Mouse (Mus musculus): Measurements from ENCODE around the gene Gm2115. TPM values are rescaled to one million over a fixed set of nuclear protein-coding genes. Genes with fewer than 3 reads are reported as not detected.

Gene Gm2115
- 1.3 and 1.4 TPM in 2 replicates for polyA plus RNA-seq (2014; fragmentation: Nextera tagmentation; extraction: Ambion mirVana)

DNA sequence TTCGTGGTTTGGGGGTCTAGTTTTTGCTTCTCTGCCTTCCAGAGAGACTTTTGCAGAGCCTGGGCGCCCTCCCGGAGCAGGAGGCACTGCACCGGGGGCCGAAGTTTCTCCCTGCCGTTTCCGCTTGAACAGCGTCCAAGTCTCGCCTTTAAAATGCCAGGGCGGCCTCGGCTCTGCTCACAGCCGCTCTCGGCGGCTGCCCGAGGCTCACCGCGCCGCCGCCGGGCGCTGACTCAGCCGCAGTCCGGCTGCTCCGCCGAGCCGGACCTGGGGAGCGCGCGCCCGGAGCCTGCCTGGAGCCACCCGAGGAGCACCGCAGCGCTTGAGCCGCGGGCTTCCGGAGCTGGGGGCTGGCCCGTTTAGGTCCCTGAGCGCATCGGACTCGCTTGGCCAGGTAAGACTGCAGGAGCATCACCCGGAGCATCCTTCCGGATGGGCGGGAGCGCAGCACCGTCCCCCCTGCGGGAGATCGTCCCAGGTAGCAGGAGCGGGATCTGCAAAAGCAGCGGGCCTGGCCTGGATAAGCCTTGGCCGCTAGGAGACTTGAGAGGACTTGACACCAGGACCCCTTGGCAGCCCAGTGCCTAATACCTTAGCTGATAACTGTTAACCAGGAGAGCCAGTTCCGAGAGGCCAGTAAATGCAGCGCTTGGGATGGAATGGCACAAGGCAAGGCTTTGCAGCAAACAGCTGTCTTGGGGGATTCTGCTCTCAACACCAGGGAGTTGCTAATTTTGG lies at the start of gene Gm2115:
Gm2115 (plus strand) TSS at position 159 of the 738 bp plus-strand sequence.
- Histone ChIP-seq H3K36me3 (ENCODE audit: control insufficient read depth, insufficient read depth, low read length) (no peaks in the 10 kb centered on the region), H3K9me3 (ENCODE audit: control insufficient read depth, low read length) (no peaks in the 10 kb centered on the region), H3K4me1 (ENCODE audit: control insufficient read depth, insufficient read depth, low read length) (no peaks in the 10 kb centered on the region), H3K4me3 (ENCODE audit: low read depth, low read length) (peak within 1 kb of the TSS; percentile 42), H3K9ac (ENCODE audit: low read depth, low read length) (peak within 1 kb of the TSS; percentile 52), H3K27me3 (replicated peaks; ENCODE audit: control insufficient read depth, insufficient read depth, low read length) (peaks cover 27% of the 10 kb centered on the region), H3K4me2 (ENCODE audit: low read depth, low read length) (peak within 1 kb of the TSS; percentile 69), H3K27ac (replicated peaks; ENCODE audit: low read depth, low read length) (no peak within 1 kb of the TSS)
- DNase-seq (ENCODE audit: low spot score), result peak; percentile 58
- ATAC-seq (ENCODE audit: low read depth), result peak; percentile 76
- under 1% methylated on average over 36 of the region's 52 CpGs for WGBS

GRCm38 (mm10) chr7:84483447-84484407 lies 45.0 kb upstream of the Gm2115 start:
- Histone ChIP-seq H3K9ac (ENCODE audit: low read depth, low read length) (no peak overlapping the region), H3K27ac (replicated peaks; ENCODE audit: low read depth, low read length) (no peak overlapping the region), H3K9me3 (ENCODE audit: control insufficient read depth, low read length) (no peaks in the 10 kb centered on the region), H3K4me3 (ENCODE audit: low read depth, low read length) (no peak overlapping the region), H3K36me3 (ENCODE audit: control insufficient read depth, insufficient read depth, low read length) (no peaks in the 10 kb centered on the region), H3K27me3 (replicated peaks; ENCODE audit: control insufficient read depth, insufficient read depth, low read length) (no peaks in the 10 kb centered on the region), H3K4me2 (ENCODE audit: low read depth, low read length) (no peak overlapping the region), H3K4me1 (ENCODE audit: control insufficient read depth, insufficient read depth, low read length) (no peaks in the 10 kb centered on the region)
- WGBS, result 62% methylated on average over 3 of the region's 3 CpGs
- no peak for ATAC-seq (ENCODE audit: low read depth)
- no peak for DNase-seq (ENCODE audit: low spot score)

GRCm38 (mm10) chr7:84486485-84486884 lies 42.3 kb upstream of the Gm2115 start:
- H3K27me3 ChIP-seq (replicated peaks; ENCODE audit: control insufficient read depth, insufficient read depth, low read length), result no peaks in the 10 kb centered on the region
- no peaks in the 10 kb centered on the region for H3K9me3 ChIP-seq (ENCODE audit: control insufficient read depth, low read length)
- DNase-seq (ENCODE audit: low spot score), result no peak
- no peak overlapping the region for H3K4me3 ChIP-seq (ENCODE audit: low read depth, low read length)
- H3K36me3 ChIP-seq (ENCODE audit: control insufficient read depth, insufficient read depth, low read length), result no peaks in the 10 kb centered on the region
- no peak overlapping the region for H3K27ac ChIP-seq (replicated peaks; ENCODE audit: low read depth, low read length)
- no peak for ATAC-seq (ENCODE audit: low read depth)
- H3K4me2 ChIP-seq (ENCODE audit: low read depth, low read length), result no peak overlapping the region
- no peaks in the 10 kb centered on the region for H3K4me1 ChIP-seq (ENCODE audit: control insufficient read depth, insufficient read depth, low read length)
- H3K9ac ChIP-seq (ENCODE audit: low read depth, low read length), result no peak overlapping the region
- WGBS, result 77% methylated on average over 2 of the region's 2 CpGs

- no peak for ATAC-seq (ENCODE audit: low read depth)
- Histone ChIP-seq H3K4me2 (ENCODE audit: low read depth, low read length) (no peak overlapping the region), H3K4me1 (ENCODE audit: control insufficient read depth, insufficient read depth, low read length) (no peaks in the 10 kb centered on the region), H3K9ac (ENCODE audit: low read depth, low read length) (no peak overlapping the region), H3K9me3 (ENCODE audit: control insufficient read depth, low read length) (no peaks in the 10 kb centered on the region), H3K36me3 (ENCODE audit: control insufficient read depth, insufficient read depth, low read length) (no peaks in the 10 kb centered on the region), H3K27ac (replicated peaks; ENCODE audit: low read depth, low read length) (no peak overlapping the region), H3K4me3 (ENCODE audit: low read depth, low read length) (no peak overlapping the region), H3K27me3 (replicated peaks; ENCODE audit: control insufficient read depth, insufficient read depth, low read length) (no peaks in the 10 kb centered on the region)
- 95% methylated on average over 1 of the region's 1 CpGs for WGBS
- no peak for DNase-seq (ENCODE audit: low spot score)
Measured at GRCm38 (mm10) chr7:84503163-84503562, 25.6 kb upstream of the Gm2115 start.

- no peak overlapping the region for H3K4me3 ChIP-seq (ENCODE audit: low read depth, low read length)
- no peak overlapping the region for H3K9ac ChIP-seq (ENCODE audit: low read depth, low read length)
- H3K4me2 ChIP-seq (ENCODE audit: low read depth, low read length), result no peak overlapping the region
- no peaks in the 10 kb centered on the region for H3K4me1 ChIP-seq (ENCODE audit: control insufficient read depth, insufficient read depth, low read length)
- ATAC-seq (ENCODE audit: low read depth) (no peak), DNase-seq (ENCODE audit: low spot score) (no peak)
- no peaks in the 10 kb centered on the region for H3K9me3 ChIP-seq (ENCODE audit: control insufficient read depth, low read length)
- no peak overlapping the region for H3K27ac ChIP-seq (replicated peaks; ENCODE audit: low read depth, low read length)
- H3K36me3 ChIP-seq (ENCODE audit: control insufficient read depth, insufficient read depth, low read length), result no peaks in the 10 kb centered on the region
- H3K27me3 ChIP-seq (replicated peaks; ENCODE audit: control insufficient read depth, insufficient read depth, low read length), result no peaks in the 10 kb centered on the region
Measured at GRCm38 (mm10) chr7:84518533-84519198, 10.1 kb upstream of the Gm2115 start.

GRCm38 (mm10) chr7:84521329-84521728 lies 7.4 kb upstream of the Gm2115 start:
- WGBS, result 83% methylated on average over 1 of the region's 1 CpGs
- no peaks in the 10 kb centered on the region for H3K9me3 ChIP-seq (ENCODE audit: control insufficient read depth, low read length)
- H3K27me3 ChIP-seq (replicated peaks; ENCODE audit: control insufficient read depth, insufficient read depth, low read length), result no peaks in the 10 kb centered on the region
- no peaks in the 10 kb centered on the region for H3K36me3 ChIP-seq (ENCODE audit: control insufficient read depth, insufficient read depth, low read length)
- no peak overlapping the region for H3K27ac ChIP-seq (replicated peaks; ENCODE audit: low read depth, low read length)
- H3K4me1 ChIP-seq (ENCODE audit: control insufficient read depth, insufficient read depth, low read length), result no peaks in the 10 kb centered on the region
- no peak overlapping the region for H3K4me3 ChIP-seq (ENCODE audit: low read depth, low read length)
- no peak overlapping the region for H3K4me2 ChIP-seq (ENCODE audit: low read depth, low read length)
- ATAC-seq (ENCODE audit: low read depth), result no peak
- DNase-seq (ENCODE audit: low spot score), result no peak
- no peak overlapping the region for H3K9ac ChIP-seq (ENCODE audit: low read depth, low read length)

- Histone ChIP-seq H3K9ac (ENCODE audit: low read depth, low read length) (no peak overlapping the region), H3K4me2 (ENCODE audit: low read depth, low read length) (no peak overlapping the region), H3K9me3 (ENCODE audit: control insufficient read depth, low read length) (no peaks in the 10 kb centered on the region), H3K36me3 (ENCODE audit: control insufficient read depth, insufficient read depth, low read length) (no peaks in the 10 kb centered on the region), H3K4me1 (ENCODE audit: control insufficient read depth, insufficient read depth, low read length) (no peaks in the 10 kb centered on the region), H3K27me3 (replicated peaks; ENCODE audit: control insufficient read depth, insufficient read depth, low read length) (peaks cover under 1% of the 10 kb centered on the region; the same call in 1 of the 2 replicates), H3K4me3 (ENCODE audit: low read depth, low read length) (no peak overlapping the region), H3K27ac (replicated peaks; ENCODE audit: low read depth, low read length) (no peak overlapping the region)
- whole genome bisulfite sequencing, result 6% methylated on average over 1 of the region's 1 CpGs
- DNase-seq (ENCODE audit: low spot score), result no peak
- ATAC-seq (ENCODE audit: low read depth), result no peak
Measured at GRCm38 (mm10) chr7:84522426-84522825, 6.3 kb upstream of the Gm2115 start.

DNA sequence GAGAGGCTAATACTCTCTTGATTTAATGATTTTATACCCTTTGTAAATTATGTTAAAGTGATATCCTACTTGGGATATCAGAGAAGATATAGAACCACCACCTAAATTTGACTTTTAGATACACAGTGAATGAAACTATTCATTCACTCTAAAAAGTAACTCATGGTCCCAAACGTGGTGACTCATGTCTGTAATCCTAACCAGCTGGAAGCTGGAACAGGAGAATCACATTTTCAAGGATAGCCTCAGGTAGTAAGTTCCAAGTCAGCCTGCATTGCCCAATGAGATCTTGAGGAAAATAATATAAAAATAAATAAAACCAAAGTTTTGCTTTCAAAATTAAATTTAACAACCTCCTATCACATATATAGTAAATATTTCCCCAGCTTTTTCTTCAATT lies 2.6 kb upstream of the Gm2115 start:
- no peaks in the 10 kb centered on the region for H3K4me1 ChIP-seq (ENCODE audit: control insufficient read depth, insufficient read depth, low read length)
- H3K27ac ChIP-seq (replicated peaks; ENCODE audit: low read depth, low read length), result no peak overlapping the region
- DNase-seq (ENCODE audit: low spot score) (no peak), ATAC-seq (ENCODE audit: low read depth) (no peak)
- WGBS, result 20% methylated on average over 1 of the region's 1 CpGs
- H3K4me2 ChIP-seq (ENCODE audit: low read depth, low read length), result no peak overlapping the region
- no peak overlapping the region for H3K4me3 ChIP-seq (ENCODE audit: low read depth, low read length)
- H3K36me3 ChIP-seq (ENCODE audit: control insufficient read depth, insufficient read depth, low read length), result no peaks in the 10 kb centered on the region
- peaks cover 27% of the 10 kb centered on the region for H3K27me3 ChIP-seq (replicated peaks; ENCODE audit: control insufficient read depth, insufficient read depth, low read length)
- no peaks in the 10 kb centered on the region for H3K9me3 ChIP-seq (ENCODE audit: control insufficient read depth, low read length)
- no peak overlapping the region for H3K9ac ChIP-seq (ENCODE audit: low read depth, low read length)

Measured in embryonic facial prominence, embryonic 14.5 days (tissue).